Mouse (Mus musculus): Measurements from ENCODE around the gene Osbpl11.
"Not testable (repeated sequence)": the region's sequence is repeated elsewhere in the genome, so short reads cannot be mapped to it uniquely, and the experiment has no call there.

DNA sequence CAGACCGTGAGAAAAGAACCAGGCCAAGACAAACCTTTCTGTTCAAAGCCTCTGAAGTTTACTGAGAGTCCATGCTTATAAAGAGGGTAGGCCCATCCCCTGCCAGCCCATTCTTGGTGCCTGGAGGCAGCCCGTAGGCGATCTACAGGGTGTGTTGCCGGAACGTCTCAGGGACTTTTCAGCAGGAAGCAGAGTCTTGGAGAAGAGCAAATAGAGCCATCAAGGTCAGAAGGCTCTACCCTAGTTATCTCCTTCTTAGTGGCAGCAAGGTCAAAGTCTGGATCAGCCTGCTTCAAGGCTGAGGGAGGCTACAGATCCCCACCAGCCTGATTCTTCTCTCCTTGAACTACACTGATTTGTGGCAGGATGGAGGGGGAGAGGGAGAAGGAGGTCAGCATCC, 8.0 kb upstream of the Osbpl11 start:
- TF ChIP-seq POLR2A (IDR thresholded peaks at IDR 0.05; ENCODE audit: control insufficient read depth, low read depth, low read length); CTCF (IDR thresholded peaks at IDR 0.05; ENCODE audit: control insufficient read depth, insufficient read depth, insufficient replicate concordance, low read depth, low read length): not testable (repeated sequence)
